Mouse (Mus musculus): ENCODE data around the gene Gm13276. TPM values are rescaled to one million over a fixed set of nuclear protein-coding genes. Genes with fewer than 3 reads are reported as not detected.

Gene Gm13276
- polyA plus RNA-seq (2015; fragmentation: Nextera tagmentation; extraction: Ambion mirVana), result not detected in 2 replicates

DNA sequence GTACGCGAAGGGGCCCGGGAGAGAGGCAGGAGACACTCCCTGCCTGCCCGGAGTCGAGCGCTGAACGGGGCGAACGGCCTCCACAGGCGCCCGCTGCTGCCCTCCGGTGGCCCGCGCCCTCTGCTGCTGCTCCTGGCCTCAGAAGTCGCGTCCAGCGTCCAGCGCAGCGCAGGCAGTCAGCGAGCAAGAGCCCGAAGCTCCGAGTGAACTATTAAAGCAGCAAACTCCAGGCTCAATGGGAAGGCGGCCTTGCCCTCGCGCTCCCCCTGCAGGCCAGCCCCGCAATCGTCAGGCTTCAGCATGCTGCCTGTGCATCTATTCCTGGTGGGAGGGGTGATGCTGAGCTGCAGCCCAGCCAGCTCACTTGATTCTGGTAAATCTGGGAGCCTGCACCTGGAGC, at the start of gene Gm13276:
Gm13276 (plus strand) TSS at position 301 of the 400 bp plus-strand sequence.

DNA sequence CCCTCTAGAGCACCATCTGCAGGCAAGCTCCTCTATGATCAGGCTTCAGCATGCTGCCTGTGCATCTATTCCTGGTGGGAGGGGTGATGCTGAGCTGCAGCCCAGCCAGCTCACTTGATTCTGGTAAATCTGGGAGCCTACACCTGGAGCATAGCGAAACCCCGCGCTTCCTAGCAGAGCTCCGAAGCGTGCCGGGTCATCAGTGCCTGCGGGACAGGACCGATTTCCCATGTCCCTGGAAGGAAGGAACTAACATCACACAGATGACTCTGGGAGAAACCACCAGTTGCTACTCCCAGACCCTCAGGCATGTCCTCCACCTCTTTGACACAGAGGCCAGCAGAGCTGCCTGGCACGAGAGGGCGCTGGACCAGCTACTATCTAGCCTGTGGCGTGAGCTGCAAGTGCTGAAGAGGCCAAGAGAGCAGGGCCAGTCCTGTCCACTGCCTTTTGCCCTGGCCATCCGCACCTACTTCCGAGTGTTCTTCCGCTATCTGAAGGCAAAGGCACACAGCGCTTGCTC, 30.6 kb upstream of the Gm13276 start, which contains the start of gene Gm13271:
Gm13271 (plus strand) TSS at position 51 of the 523 bp plus-strand sequence.

DNA sequence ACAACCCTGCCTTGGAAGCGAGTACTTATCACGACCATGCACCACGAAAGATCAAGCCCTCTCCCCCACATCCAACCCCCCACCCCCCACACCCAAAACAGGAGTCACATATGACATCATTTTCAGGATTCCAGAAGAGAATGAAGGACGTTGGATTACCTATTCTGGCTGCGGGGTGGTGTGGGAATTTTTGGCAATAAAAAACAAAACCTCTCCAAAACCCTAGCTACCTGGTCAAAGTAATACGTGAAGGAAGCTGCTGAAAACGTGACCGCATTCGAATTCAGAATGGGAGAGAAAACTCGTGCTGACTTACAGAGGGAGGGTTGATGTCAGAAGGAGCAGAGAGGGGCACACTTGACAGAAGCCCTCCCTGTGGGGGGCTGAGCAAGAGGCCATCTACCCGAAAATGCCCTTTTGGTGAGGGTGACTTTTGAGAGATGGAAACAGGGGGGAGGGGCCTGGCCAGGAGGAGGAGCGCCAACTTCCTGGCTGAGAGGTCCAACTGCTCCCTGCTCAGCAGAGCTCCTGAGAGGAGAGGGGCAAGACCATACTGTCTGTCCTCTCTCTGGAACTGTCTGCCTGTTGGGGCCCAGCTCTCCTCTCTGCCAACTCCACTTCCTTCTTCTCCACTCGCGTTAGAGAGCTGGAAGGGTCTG, 25.8 kb upstream of the Gm13276 start, which contains the start of gene Gm13283:
Gm13283 (plus strand) TSS at position 510 of the 659 bp plus-strand sequence.

DNA sequence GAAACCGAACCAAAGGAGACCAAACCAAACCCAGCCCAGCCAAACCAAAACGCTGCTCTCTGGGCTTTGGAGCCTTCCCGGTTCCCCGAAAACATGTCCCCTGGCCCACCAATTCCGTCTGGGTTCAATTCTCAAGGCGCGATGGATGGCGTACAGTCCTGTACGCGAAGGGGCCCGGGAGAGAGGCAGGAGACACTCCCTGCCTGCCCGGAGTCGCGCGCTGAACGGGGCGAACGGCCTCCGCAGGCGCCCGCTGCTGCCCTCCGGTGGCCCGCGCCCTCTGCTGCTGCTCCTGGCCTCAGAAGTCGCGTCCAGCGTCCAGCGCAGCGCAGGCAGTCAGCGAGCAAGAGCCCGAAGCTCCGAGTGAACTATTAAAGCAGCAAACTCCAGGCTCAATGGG, 12.0 kb upstream of the Gm13276 start, which contains the start of gene Gm13290:
Gm13290 (plus strand) TSS at position 301 of the 400 bp plus-strand sequence.

GRCm38 (mm10) chr4:88776622-88777021, 8.9 kb upstream of the Gm13276 start, which contains the start of gene Gm13289:
TSS of gene Gm13289 (plus strand) at chr4:88776922.

DNA sequence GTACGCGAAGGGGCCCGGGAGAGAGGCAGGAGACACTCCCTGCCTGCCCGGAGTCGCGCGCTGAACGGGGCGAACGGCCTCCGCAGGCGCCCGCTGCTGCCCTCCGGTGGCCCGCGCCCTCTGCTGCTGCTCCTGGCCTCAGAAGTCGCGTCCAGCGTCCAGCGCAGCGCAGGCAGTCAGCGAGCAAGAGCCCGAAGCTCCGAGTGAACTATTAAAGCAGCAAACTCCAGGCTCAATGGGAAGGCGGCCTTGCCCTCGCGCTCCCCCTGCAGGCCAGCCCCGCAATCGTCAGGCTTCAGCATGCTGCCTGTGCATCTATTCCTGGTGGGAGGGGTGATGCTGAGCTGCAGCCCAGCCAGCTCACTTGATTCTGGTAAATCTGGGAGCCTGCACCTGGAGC, 6.0 kb upstream of the Gm13276 start, which contains the start of gene Gm13272:
Gm13272 (plus strand) TSS at position 301 of the 400 bp plus-strand sequence.

GRCm38 (mm10) chr4:88781831-88782230, 3.7 kb upstream of the Gm13276 start, which contains the start of gene Ifnz:
TSS of gene Ifnz (plus strand) at chr4:88782131.

DNA sequence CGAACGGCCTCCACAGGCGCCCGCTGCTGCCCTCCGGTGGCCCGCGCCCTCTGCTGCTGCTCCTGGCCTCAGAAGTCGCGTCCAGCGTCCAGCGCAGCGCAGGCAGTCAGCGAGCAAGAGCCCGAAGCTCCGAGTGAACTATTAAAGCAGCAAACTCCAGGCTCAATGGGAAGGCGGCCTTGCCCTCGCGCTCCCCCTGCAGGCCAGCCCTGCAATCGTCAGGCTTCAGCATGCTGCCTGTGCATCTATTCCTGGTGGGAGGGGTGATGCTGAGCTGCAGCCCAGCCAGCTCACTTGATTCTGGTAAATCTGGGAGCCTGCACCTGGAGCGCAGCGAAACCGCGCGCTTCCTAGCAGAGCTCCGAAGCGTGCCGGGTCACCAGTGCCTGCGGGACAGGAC, 2.9 kb downstream of the Gm13276 start, which contains the start of gene Gm13277:
Gm13277 (plus strand) TSS at position 231 of the 400 bp plus-strand sequence.

DNA sequence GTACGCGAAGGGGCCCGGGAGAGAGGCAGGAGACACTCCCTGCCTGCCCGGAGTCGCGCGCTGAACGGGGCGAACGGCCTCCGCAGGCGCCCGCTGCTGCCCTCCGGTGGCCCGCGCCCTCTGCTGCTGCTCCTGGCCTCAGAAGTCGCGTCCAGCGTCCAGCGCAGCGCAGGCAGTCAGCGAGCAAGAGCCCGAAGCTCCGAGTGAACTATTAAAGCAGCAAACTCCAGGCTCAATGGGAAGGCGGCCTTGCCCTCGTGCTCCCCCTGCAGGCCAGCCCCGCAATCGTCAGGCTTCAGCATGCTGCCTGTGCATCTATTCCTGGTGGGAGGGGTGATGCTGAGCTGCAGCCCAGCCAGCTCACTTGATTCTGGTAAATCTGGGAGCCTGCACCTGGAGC, 5.7 kb downstream of the Gm13276 start, which contains the start of gene Gm13278:
Gm13278 (plus strand) TSS at position 301 of the 400 bp plus-strand sequence.

DNA sequence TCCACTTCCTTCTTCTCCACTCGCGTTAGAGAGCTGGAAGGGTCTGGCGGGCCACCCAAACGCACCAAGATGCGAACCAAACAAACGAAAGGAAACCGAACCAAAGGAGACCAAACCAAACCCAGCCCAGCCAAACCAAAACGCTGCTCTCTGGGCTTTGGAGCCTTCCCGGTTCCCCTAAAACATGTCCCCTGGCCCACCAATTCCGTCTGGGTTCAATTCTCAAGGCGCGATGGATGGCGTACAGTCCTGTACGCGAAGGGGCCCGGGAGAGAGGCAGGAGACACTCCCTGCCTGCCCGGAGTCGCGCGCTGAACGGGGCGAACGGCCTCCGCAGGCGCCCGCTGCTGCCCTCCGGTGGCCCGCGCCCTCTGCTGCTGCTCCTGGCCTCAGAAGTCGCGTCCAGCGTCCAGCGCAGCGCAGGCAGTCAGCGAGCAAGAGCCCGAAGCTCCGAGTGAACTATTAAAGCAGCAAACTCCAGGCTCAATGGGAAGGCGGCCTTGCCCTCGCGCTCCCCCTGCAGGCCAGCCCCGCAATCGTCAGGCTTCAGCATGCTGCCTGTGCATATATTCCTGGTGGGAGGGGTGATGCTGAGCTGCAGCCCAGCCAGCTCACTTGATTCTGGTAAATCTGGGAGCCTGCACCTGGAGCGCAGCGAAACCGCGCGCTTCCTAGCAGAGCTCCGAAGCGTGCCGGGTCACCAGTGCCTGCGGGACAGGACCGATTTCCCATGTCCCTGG, 8.6 kb downstream of the Gm13276 start, which contains the start of gene Gm13275:
Gm13275 (plus strand) TSS at position 552 of the 740 bp plus-strand sequence.

DNA sequence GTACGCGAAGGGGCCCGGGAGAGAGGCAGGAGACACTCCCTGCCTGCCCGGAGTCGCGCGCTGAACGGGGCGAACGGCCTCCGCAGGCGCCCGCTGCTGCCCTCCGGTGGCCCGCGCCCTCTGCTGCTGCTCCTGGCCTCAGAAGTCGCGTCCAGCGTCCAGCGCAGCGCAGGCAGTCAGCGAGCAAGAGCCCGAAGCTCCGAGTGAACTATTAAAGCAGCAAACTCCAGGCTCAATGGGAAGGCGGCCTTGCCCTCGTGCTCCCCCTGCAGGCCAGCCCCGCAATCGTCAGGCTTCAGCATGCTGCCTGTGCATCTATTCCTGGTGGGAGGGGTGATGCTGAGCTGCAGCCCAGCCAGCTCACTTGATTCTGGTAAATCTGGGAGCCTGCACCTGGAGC, 11.6 kb downstream of the Gm13276 start, which contains the start of gene Gm13279:
Gm13279 (plus strand) TSS at position 301 of the 400 bp plus-strand sequence.

DNA sequence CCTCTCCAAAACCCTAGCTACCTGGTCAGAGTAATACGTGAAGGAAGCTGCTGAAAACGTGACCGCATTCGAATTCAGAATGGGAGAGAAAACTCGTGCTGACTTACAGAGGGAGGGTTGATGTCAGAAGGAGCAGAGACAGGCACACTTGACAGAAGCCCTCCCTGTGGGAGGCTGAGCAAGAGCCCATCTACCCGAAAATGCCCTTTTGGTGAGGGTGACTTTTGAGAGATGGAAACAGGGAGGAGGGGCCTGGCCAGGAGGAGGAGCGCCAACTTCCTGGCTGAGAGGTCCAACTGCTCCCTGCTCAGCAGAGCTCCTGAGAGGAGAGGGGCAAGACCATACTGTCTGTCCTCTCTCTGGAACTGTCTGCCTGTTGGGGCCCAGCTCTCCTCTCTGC, 13.9 kb downstream of the Gm13276 start, which contains the start of gene Gm13285:
Gm13285 (plus strand) TSS at position 301 of the 400 bp plus-strand sequence.

DNA sequence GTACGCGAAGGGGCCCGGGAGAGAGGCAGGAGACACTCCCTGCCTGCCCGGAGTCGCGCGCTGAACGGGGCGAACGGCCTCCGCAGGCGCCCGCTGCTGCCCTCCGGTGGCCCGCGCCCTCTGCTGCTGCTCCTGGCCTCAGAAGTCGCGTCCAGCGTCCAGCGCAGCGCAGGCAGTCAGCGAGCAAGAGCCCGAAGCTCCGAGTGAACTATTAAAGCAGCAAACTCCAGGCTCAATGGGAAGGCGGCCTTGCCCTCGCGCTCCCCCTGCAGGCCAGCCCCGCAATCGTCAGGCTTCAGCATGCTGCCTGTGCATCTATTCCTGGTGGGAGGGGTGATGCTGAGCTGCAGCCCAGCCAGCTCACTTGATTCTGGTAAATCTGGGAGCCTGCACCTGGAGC, 17.4 kb downstream of the Gm13276 start, which contains the start of gene Gm13287:
Gm13287 (plus strand) TSS at position 301 of the 400 bp plus-strand sequence.

DNA sequence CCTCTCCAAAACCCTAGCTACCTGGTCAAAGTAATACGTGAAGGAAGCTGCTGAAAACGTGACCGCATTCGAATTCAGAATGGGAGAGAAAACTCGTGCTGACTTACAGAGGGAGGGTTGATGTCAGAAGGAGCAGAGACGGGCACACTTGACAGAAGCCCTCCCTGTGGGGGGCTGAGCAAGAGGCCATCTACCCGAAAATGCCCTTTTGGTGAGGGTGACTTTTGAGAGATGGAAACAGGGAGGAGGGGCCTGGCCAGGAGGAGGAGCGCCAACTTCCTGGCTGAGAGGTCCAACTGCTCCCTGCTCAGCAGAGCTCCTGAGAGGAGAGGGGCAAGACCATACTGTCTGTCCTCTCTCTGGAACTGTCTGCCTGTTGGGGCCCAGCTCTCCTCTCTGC, 19.7 kb downstream of the Gm13276 start, which contains the start of gene Gm13288:
Gm13288 (plus strand) TSS at position 301 of the 400 bp plus-strand sequence.

DNA sequence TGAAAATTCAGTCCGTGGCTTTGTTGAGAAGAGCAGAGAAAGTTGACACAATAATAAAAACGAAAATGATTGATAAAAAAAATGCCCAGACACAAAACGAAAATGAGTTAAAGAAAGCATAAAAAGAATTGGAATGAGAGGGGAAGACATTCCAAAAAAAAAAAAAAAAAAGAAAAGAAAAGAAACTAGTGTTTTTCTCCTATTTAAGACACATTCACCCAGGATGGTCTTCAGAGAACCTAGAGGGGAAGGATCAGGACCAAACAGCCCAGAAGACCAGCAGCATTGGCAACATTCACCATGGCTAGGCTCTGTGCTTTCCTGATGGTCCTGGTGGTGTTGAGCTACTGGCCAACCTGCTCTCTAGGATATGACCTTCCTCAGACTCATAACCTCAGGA, 30.4 kb downstream of the Gm13276 start, which contains the start of gene Ifna7:
Ifna7 (plus strand) TSS at position 301 of the 400 bp plus-strand sequence.

DNA sequence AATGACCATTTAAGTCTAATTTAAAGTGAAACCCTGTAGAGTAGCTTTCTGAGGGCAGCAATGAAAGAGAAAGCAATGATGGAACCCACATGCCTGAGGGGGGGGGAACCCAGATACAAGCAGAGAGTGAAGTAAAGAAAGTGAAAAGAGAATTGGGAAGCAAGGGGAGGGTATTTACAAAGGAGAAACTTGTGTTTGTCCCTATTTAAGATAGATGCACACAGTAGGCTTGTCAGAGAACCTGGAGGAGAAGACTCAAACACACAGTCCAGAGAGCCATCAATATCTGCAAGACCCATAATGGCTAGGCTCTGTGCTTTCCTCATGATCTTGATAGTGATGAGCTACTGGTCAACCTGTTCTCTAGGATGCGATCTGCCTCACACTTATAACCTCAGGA, 34.1 kb downstream of the Gm13276 start, which contains the start of gene Ifna11:
Ifna11 (plus strand) TSS at position 301 of the 400 bp plus-strand sequence.

DNA sequence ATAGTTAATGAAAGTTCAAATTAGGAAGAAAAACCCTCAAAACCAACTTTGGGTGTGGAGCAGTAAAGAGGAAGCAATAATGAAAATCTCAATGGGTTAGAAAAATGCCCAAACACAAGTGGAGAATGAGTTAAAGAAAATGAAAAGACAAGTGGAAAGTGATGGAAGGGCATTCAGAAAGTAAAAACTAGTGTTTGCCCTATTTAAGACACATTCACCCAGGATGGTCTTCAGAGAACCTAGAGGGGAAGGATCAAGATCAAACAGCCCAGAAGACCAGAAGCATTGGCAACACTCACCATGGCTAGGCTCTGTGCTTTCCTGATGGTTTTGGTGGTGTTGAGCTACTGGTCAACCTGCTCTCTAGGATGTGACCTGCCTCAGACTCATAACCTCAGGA, 41.6 kb downstream of the Gm13276 start, which contains the start of gene Ifna6:
Ifna6 (plus strand) TSS at position 301 of the 400 bp plus-strand sequence.

GRCm38 (mm10) chr4:88835225-88835624, 49.7 kb downstream of the Gm13276 start, which contains the start of gene Ifna5:
TSS of gene Ifna5 (plus strand) at chr4:88835525.

Data from skeletal muscle tissue, postnatal 0 days (tissue).